Mouse (Mus musculus) liver, adult 2 months (tissue): ENCODE results near the gene Ahcyl2.

Experiments used
- CTCF ChIP-seq: fragments of 200-500 bp; IDR thresholded peaks from 2 replicates; pipeline ENCODE4 v1.5.1; 2011; ENCODE audit warnings: low read depth, low read length, control low read depth
- POLR2A ChIP-seq: fragments of 200-500 bp; IDR thresholded peaks from 2 replicates; pipeline ENCODE4 v1.6.1; 2011; ENCODE audit warnings: low read length, control low read depth; ENCODE audit not compliant: insufficient read depth; ENCODE audit errors: extremely low read depth

DNA sequence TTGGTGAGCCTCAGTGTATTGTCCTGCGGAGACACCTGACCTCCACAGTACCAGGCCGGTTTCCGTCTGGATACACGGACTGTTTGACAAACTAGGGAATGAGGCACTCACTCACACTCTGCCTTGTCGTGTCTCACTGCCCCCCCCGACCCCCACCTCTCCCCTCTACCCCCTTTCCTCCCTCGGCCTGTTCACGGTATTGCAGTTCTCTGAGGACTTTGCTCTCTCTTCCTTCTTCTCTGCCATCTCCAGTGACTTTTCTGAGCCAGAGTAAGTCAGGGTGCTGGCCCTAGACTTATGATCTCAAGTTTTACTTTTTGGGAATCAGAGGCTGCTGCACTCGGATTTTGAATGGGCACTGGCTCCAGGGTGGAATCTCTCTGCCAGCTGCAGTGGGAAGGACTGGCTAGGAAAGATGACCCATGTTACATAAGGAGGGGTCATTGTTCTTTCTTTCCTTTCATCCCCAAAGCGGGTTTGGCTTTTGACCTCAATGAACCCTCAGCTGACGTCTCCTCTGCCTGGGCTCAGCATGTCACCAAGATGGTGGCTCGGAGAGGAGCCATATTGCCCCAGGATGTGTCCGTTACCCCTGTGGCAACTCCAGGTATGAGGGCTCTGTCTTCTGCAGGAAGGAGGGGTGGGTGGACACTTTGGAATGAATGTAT, 8.7 kb upstream of the Ahcyl2 start:
- no peak for TF ChIP-seq CTCF
- TF ChIP-seq POLR2A, result no peak
